In genomic region chr2:5249969-5250368, GRCm38 (mm10) we compare ENCODE assay signal across 8 mouse cellular contexts.
DNase-seq lines count a peak whose midpoint lies in the region; ATAC-seq and TF ChIP-seq lines count a peak whose summit lies in the region.

No protein-coding gene starts in this region.

- H3K4me1 ChIP-seq in heart, embryonic 10.5 days = no peaks in the 10 kb centered on the region
- H3K4me1 ChIP-seq in midbrain, embryonic 11.5 days (ENCODE audit: control insufficient read depth, insufficient read depth, low read length) = no peaks in the 10 kb centered on the region

- peak; percentile 12; the same call in 1 of the 2 replicates for TF ChIP-seq CTCF in brain, embryonic 14.5 days (IDR thresholded peaks at IDR 0.05; ENCODE audit: borderline replicate concordance, extremely low read depth, insufficient read depth, insufficient read length)
- TF ChIP-seq CTCF in layer of hippocampus, adult 2 months (conservative IDR thresholded peaks at IDR 0.05) = peak; percentile 79

- H3K9me3 ChIP-seq in heart, embryonic 10.5 days = no peaks in the 10 kb centered on the region
- no peaks in the 10 kb centered on the region for H3K9me3 ChIP-seq in midbrain, embryonic 11.5 days (ENCODE audit: control insufficient read depth, low read length)

- H3K36me3 ChIP-seq in heart, embryonic 10.5 days = no peaks in the 10 kb centered on the region
- H3K36me3 ChIP-seq in midbrain, embryonic 11.5 days (ENCODE audit: control insufficient read depth, insufficient read depth, low read length) = no peaks in the 10 kb centered on the region

- H3K27me3 ChIP-seq in heart, embryonic 10.5 days (ENCODE audit: insufficient read depth, poor library complexity, severe bottlenecking) = no peaks in the 10 kb centered on the region
- H3K27me3 ChIP-seq in midbrain, embryonic 11.5 days (ENCODE audit: control insufficient read depth, insufficient read depth, low read length) = no peaks in the 10 kb centered on the region

- no peak overlapping the region for H3K27ac ChIP-seq in heart, embryonic 10.5 days
- H3K27ac ChIP-seq in layer of hippocampus, adult 2 months = peak overlapping the region; percentile 57; the same call in 1 of the 2 replicates
- H3K27ac ChIP-seq in midbrain, embryonic 11.5 days (ENCODE audit: low read depth, low read length) = no peak overlapping the region

- ATAC-seq in midbrain, embryonic 11.5 days (ENCODE audit: low FRiP score) = no peak

- H3K4me3 ChIP-seq in heart, embryonic 10.5 days = no peak overlapping the region
- H3K4me3 ChIP-seq in layer of hippocampus, adult 2 months = no peak overlapping the region; the same call in 1 of the 2 replicates
- no peak overlapping the region for H3K4me3 ChIP-seq in midbrain, embryonic 11.5 days (ENCODE audit: low read depth, low read length)

- DNase-seq in heart, adult 18-20 months = peak; percentile 54 to 65
- no peak for DNase-seq in heart, embryonic 10.5 days (ENCODE audit: low spot score)
- DNase-seq in brain, embryonic 14.5 days (ENCODE audit: low read depth) = peak; percentile 92
- DNase-seq in frontal cortex, postnatal 36 days (ENCODE audit: low spot score in 2 of 2) = peak; percentile 79 to 92
- DNase-seq in layer of hippocampus, adult 2 months (ENCODE audit: low spot score in 2 of 2) = peak; percentile 84 to 91
- peak; percentile 52 for DNase-seq in lung, postnatal 36 days
- DNase-seq in embryo, embryonic 9.5 days (ENCODE audit: extremely low spot score) = no peak
- no peak for DNase-seq in midbrain, embryonic 11.5 days (ENCODE audit: low spot score, missing footprints)

- H3K4me2 ChIP-seq in midbrain, embryonic 11.5 days = no peak overlapping the region

- WGBS in heart, embryonic 10.5 days = 50% methylated on average over 12 of the region's 12 CpGs
- 80% methylated on average over 12 of the region's 12 CpGs for WGBS in midbrain, embryonic 11.5 days

- H3K9ac ChIP-seq in midbrain, embryonic 11.5 days (ENCODE audit: low read length) = no peak overlapping the region

- TF ChIP-seq POLR2A in brain, embryonic 14.5 days (IDR thresholded peaks at IDR 0.05; ENCODE audit: borderline replicate concordance, extremely low read depth, insufficient read depth, insufficient read length, poor library complexity, severe bottlenecking) = no peak

Comparison
In these comparisons a context has a peak if more than half of its experiments do, and no peak if none do; other contexts are left out.
1. DNase-seq: peak in heart, adult 18-20 months (2 of 2), brain, embryonic 14.5 days (single experiment), frontal cortex, postnatal 36 days (2 of 2), layer of hippocampus, adult 2 months (2 of 2) and lung, postnatal 36 days (single experiment); none in heart, embryonic 10.5 days (single experiment), embryo, embryonic 9.5 days (single experiment) and midbrain, embryonic 11.5 days (single experiment).